Mouse (Mus musculus) CH12.LX (cell line): ENCODE data around the gene Map3k20.

Experiments
- CTCF ChIP-seq, 2 experiments: IDR thresholded peaks in 1 of 2; conservative IDR thresholded peaks in 1 of 2; 2 replicates each; pipeline ENCODE4 v1.5.1; 2011 to 2012; ENCODE audit warnings: low read depth in 2 of 2, low read length in 2 of 2, improper control_type of control experiment in 1 of 2, inconsistent platforms in 1 of 2, mild to moderate bottlenecking in 1 of 2, moderate library complexity in 1 of 2
- NRF1 ChIP-seq: IDR thresholded peaks from 2 replicates; pipeline ENCODE4 v1.6.1; 2014; ENCODE audit warnings: low read depth, mild to moderate bottlenecking, inconsistent platforms, low read length, improper control_type of control experiment, moderate library complexity
- POLR2A ChIP-seq: IDR thresholded peaks from 2 replicates; pipeline ENCODE4 v1.6.1; 2011; ENCODE audit warnings: low read depth, mild to moderate bottlenecking, improper control_type of control experiment, low read length

- no peak for TF ChIP-seq POLR2A
- no peak for TF ChIP-seq CTCF (conservative IDR thresholded peaks at IDR 0.05 in 1 of 2, IDR thresholded peaks at IDR 0.05 in 1 of 2; ENCODE audit: low read depth in 2 of 2, low read length in 2 of 2)
- no peak for TF ChIP-seq NRF1
Measured at GRCm38 (mm10) chr2:72441010-72441409, 155.6 kb downstream of the Map3k20 start.
